Mouse (Mus musculus) thymus, postnatal 25 days (tissue): Measurements from ENCODE around the gene Tmem129.

Source experiments
- DNase-seq: peaks from one replicate; pipeline ENCODE4 v3.0.0; 2022

The Tmem129 gene

GRCm38 (mm10) chr5:33657787-33658663, at the start of gene Tmem129, which contains the start of gene Tacc3:
Gene Tmem129 (minus strand): TSS chr5:33658416.
Gene Tacc3 (plus strand): TSS chr5:33658128.
- DNase-seq, result peak; percentile 95

GRCm38 (mm10) chr5:33707163-33707562, 48.9 kb upstream of the Tmem129 start:
- no peak for DNase-seq

- DNase-seq, result no peak
These were observed 48.1 kb upstream of the Tmem129 start for GRCm38 (mm10) chr5:33706350-33706629.

DNA sequence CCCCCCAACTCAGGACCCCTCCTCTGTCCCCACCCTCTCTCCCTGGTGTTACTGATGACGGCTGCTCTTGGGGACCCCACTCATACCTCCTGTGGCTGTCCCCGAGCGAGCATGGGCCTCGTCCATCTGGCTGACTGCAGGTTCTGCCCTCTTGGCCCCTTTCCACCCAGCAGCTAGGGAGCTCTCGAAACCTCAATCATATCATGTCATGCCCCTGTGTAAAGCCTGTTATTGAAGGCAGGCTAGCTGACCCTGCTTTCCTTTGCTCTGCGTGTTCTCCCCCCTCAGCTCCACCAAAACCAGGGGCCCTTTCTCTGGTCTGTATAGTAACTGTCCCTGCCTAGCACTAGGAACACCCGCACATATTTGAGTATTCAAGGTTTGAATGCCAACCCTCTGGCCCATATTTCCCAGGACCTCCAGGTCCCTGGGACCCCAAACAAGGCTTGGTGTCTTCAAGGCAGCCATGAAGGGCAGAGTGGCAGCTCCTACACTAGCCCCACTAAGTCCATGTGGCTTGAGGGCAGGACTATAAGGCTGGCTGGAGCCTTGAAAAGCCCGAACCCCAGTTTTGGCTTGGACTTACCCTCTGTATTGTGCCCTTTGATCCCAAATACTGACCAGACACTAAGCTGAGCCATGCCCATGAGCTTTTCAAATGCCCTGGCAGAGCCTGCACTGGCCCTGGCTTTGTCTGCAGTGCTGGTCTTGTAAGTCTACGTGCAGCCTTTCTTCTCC, 47.6 kb upstream of the Tmem129 start:
- DNase-seq, result no peak

DNA sequence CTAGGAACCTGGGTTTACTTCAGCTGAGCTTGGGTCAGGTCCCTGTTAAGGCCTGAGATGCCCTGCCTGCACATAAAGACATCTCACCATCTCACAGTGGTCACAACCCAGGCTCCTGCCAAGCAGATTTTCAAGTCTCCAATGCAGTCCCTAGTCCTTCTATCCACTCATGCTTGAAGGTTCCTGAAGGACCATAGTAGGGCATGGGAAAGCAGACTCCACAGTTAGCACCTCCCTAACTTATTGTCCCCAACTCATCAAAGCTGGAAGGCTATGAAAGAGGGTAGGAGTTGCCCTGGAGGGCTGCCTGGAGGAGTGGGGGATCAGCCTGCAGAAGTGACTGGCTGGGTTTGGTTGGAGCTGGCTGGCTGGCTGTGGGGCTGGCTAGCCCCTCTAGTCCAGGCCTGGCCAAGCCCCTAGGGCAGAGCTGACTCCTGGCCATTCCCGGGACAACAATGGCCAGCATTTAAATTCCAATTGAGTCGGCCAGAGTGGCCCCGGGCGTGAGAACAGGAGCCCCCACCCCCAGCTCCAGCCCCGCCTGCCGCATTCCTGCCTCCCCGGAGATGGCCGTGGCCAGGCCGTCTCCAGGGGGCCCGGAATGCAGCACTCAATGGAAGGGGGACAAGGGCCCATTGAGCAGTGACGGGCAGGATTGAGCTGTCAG, 46.9 kb upstream of the Tmem129 start:
- no peak for DNase-seq

GRCm38 (mm10) chr5:33703999-33704398, 45.8 kb upstream of the Tmem129 start:
- no peak for DNase-seq

GRCm38 (mm10) chr5:33701832-33702231, 43.6 kb upstream of the Tmem129 start:
- no peak for DNase-seq

DNA sequence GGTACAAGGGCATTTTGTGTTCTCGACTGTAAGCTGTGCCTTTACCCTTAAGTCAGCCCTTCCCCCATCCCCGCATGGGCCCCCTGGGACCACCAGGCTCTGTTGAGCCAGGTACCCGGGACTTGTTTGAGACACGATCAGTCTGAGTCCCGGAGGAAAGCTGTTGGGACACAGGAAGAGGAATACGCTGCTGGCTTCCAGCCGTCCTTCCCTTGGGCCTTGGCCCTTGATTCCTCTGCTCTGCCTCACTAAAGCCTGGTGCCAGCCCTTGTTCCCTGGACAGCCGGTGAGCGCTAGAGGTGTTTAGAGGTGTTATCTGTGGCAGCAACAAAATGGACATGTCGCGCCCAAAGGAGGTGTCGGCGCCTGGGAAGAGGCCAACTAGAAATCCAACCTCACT, 41.8 kb upstream of the Tmem129 start:
- no peak for DNase-seq

DNA sequence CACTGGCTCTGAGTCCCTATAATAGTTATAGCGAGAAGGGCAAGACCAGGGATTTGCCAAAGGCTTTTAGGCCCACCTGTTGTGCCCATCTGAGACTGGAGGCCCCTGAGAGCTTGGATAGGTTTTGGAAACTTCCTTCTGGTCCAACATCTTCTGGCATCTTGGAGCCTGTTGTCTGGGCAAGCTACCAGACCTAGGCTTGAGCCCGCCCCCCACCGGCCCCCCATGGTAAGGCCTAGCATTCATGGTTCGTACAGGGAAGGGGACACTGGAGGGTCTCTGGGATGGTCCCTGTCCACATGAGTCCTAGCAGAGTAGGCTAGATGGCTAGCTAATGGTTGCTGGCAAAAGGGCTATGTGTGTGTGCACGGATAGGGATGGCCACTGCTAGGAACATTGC, 40.5 kb upstream of the Tmem129 start:
- DNase-seq, result no peak

GRCm38 (mm10) chr5:33697947-33698512, 39.8 kb upstream of the Tmem129 start:
- DNase-seq, result no peak

DNA sequence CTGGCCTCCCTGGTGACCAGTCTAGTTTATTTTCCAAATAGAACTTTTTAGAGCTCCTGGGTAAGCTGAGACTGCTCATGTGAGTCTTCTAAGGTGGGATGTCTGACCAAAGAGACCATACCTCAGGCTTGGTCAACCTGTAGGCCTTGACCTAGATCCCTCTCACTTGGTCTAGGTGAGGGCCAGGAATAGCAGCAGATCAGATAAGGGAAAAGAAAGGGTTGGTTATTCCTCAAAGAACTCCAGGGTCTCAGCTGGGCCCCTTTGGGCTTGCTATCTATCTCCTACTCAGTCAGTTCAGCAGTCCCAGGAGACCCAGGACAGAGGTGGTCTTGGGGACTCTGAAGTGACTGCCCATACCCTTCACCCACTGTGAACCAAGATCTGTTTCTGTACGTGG, 39.3 kb upstream of the Tmem129 start:
- no peak for DNase-seq

DNA sequence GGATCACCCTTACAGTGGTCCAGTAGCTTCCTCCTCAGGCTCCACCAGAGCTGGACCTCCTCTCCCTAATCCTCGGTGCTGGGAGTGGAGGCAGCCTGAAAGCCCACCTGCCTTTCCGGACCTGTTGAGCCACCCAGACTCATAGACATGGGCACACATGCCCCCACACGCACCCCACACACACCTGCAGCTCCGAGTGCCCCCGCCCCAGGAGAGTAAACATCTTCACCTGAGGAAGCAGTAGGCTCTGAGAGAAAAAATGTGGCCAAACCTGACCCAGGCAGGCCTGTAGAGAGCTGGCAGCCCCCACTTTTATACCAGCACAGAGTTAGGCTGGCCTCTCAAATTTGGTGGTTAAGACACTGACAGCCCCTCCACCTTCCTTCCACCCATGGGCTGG, 38.2 kb upstream of the Tmem129 start:
- no peak for DNase-seq

DNA sequence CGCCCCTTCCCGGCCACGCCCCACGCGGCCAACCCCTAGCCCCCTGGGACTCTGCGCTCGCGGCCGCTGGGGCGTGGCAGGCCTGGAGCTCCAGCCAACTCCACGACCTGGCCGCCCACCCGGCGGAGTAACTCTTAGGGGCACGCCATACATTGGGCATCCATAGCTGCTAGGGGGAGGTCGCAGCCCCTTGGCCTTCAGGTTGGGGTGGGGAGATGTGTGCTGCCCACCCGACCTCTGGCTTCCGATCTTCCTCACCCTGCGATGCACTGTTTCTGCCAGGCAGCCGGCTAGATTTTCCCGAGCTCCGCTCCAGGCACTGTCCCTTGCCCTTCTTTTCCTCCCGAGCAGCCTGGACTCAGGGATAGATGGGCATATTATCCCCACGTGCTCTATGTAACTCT, 37.5 kb upstream of the Tmem129 start:
- DNase-seq, result no peak

- no peak for DNase-seq
These were observed 36.9 kb upstream of the Tmem129 start for GRCm38 (mm10) chr5:33694848-33695717.

DNA sequence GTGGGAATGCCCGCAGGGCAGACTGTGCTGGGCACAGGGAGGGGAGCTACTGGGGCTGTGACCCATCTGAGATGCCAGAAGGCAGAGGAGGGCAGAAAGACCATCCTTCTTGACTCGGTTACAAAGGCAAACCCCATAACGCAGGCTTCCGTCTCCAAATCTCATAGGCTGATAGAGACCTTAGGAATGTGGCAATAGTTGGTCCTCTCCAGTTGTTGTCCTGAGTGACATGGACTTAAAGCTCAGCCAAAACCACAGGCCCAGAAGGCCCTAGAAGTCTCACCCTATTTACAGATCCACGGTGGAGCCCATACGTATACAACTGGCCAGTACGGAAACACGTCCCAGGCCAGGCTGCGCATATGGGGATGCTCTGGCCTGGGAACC, 36.2 kb upstream of the Tmem129 start:
- DNase-seq, result no peak

GRCm38 (mm10) chr5:33692393-33692792, 34.2 kb upstream of the Tmem129 start:
- DNase-seq, result no peak

- DNase-seq, result no peak
These were observed 31.8 kb upstream of the Tmem129 start for GRCm38 (mm10) chr5:33689852-33690645.

- DNase-seq, result no peak
These were observed 31.1 kb upstream of the Tmem129 start for GRCm38 (mm10) chr5:33689221-33689844.

GRCm38 (mm10) chr5:33688278-33689220, 30.3 kb upstream of the Tmem129 start:
- no peak for DNase-seq

- DNase-seq, result no peak
These were observed 28.9 kb upstream of the Tmem129 start for GRCm38 (mm10) chr5:33687142-33687541.
